Mouse (Mus musculus): Measurements from ENCODE around the gene Sh3bp5l. TPM values are rescaled to one million over a fixed set of nuclear protein-coding genes. Genes with fewer than 3 reads are reported as not detected.
"Not testable (repeated sequence)": the region's sequence is repeated elsewhere in the genome, so short reads cannot be mapped to it uniquely, and the experiment has no call there.

Sh3bp5l gene
- polyA plus RNA-seq, 1 experiment from 2014 or later = 49.1 TPM

DNA sequence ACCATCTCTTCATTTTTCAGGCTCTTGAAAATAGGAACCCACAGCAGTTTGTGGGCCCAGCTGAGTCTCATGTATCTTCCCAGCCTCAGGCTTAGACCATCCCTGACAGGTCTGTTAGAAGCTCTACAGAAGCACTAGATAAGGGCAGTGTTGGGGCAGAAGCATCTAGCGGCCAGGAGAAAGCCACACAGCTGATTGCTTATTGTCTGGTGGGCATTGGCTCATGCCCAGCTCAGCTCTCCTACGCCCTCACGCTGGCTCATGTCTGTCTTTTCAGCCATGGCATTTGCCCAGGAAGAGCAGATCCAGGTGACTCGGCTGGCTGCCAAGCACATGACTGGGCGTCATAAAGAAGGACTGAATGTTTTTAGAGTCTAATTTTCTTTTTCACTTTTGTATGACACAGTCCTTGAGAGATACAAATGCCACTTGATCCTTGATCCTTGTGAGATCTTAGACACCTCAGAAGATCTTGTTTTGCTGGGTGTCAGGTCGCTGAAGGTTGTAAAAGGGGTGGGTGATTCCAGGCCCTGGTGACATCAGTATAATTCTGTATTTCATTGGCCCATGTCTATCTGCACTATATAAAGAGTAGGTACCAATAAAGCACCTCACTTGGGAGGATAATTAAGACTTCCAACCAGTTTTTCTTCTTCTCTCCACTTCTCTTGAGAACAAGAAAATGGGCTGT, 27.5 kb downstream of the Sh3bp5l start:
- Histone ChIP-seq H3K4me2 (replicated peaks) (no peak overlapping the region), H3K9ac (no peak overlapping the region), H3K4me1 (no peaks in the 10 kb centered on the region), H3K27ac (no peak overlapping the region), H3K4me3 (no peak overlapping the region), H3K9me3 (replicated peaks) (no peaks in the 10 kb centered on the region), H3K36me3 (no peaks in the 10 kb centered on the region), H3K27me3 (no peaks in the 10 kb centered on the region)
- ATAC-seq (ENCODE audit: low FRiP score) = no peak
- WGBS = 88% methylated on average over 6 of the region's 6 CpGs

- not testable (repeated sequence) for H3K4me1 ChIP-seq; H3K36me3 ChIP-seq; ATAC-seq (ENCODE audit: low FRiP score); H3K9ac ChIP-seq; H3K4me2 ChIP-seq (replicated peaks); H3K9me3 ChIP-seq (replicated peaks); H3K4me3 ChIP-seq; H3K27me3 ChIP-seq; H3K27ac ChIP-seq
- WGBS = no CpG with 5 or more reads among the region's 6 CpGs
Measured at GRCm38 (mm10) chr11:58362562-58362961, 32.0 kb downstream of the Sh3bp5l start.

- ATAC-seq (ENCODE audit: low FRiP score) = no peak
- 67% methylated on average over 3 of the region's 3 CpGs for WGBS
- Histone ChIP-seq H3K9ac (no peak overlapping the region), H3K9me3 (replicated peaks) (no peaks in the 10 kb centered on the region), H3K4me2 (replicated peaks) (no peak overlapping the region), H3K4me1 (no peaks in the 10 kb centered on the region), H3K36me3 (no peaks in the 10 kb centered on the region), H3K4me3 (no peak overlapping the region), H3K27ac (no peak overlapping the region), H3K27me3 (no peaks in the 10 kb centered on the region)
Measured at GRCm38 (mm10) chr11:58364454-58364853, 33.9 kb downstream of the Sh3bp5l start.

- not testable (repeated sequence) for H3K4me2 ChIP-seq (replicated peaks); H3K27ac ChIP-seq; ATAC-seq (ENCODE audit: low FRiP score); H3K4me3 ChIP-seq; H3K27me3 ChIP-seq; H3K9ac ChIP-seq; H3K36me3 ChIP-seq; H3K4me1 ChIP-seq; H3K9me3 ChIP-seq (replicated peaks)
- WGBS = no CpG with 5 or more reads among the region's 6 CpGs
Measured at GRCm38 (mm10) chr11:58366191-58366590, 35.7 kb downstream of the Sh3bp5l start.

DNA sequence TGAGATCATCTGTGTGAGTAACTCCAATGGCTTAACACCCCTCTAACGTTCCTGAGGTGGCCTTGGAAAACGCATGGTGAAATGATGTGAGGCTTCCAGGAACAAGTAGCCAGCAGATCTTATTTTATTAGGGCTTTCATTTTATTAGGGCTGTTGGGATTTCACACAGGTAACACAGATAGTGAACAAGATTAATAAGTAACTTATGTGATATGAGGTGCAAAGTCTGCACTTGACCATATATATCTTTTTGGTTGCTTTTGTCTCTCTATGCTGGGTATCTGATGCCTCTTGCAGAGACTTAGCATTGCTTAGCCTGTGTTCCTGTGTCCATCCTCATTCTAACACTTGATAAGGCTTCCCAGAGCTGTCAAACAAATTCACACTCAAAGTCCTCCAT, 46.7 kb downstream of the Sh3bp5l start:
- Histone ChIP-seq H3K4me2 (replicated peaks) (no peak overlapping the region), H3K9me3 (replicated peaks) (no peaks in the 10 kb centered on the region), H3K9ac (no peak overlapping the region), H3K27ac (no peak overlapping the region), H3K27me3 (no peaks in the 10 kb centered on the region), H3K4me1 (no peaks in the 10 kb centered on the region), H3K36me3 (no peaks in the 10 kb centered on the region), H3K4me3 (no peak overlapping the region)
- WGBS = 84% methylated on average over 2 of the region's 2 CpGs
- ATAC-seq (ENCODE audit: low FRiP score) = no peak

DNA sequence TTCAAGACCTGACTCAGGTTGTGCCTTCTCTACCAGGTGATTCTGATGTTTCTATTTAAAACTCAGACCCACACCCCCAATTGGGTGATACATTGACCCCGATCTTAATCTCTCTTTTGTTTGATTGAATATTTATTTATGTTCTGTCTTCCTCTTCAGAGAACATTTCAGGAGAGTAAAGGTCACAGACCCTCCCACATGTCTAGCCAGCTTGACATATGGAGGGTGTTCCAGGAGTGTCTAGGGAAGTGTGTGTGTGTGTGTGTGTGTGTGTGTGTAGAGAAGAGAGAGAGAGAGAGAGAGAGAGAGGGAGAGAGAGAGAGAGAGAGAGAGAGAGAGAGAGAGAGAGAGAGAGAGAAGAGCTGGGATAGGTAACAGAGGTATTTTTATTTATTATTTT, 47.2 kb downstream of the Sh3bp5l start:
- H3K4me2 ChIP-seq (replicated peaks) = no peak overlapping the region
- no peak overlapping the region for H3K4me3 ChIP-seq
- no peak overlapping the region for H3K27ac ChIP-seq
- no peaks in the 10 kb centered on the region for H3K9me3 ChIP-seq (replicated peaks)
- WGBS = 91% methylated on average over 1 of the region's 1 CpGs
- H3K27me3 ChIP-seq = no peaks in the 10 kb centered on the region
- ATAC-seq (ENCODE audit: low FRiP score) = no peak
- no peaks in the 10 kb centered on the region for H3K4me1 ChIP-seq
- H3K9ac ChIP-seq = no peak overlapping the region
- H3K36me3 ChIP-seq = no peaks in the 10 kb centered on the region

DNA sequence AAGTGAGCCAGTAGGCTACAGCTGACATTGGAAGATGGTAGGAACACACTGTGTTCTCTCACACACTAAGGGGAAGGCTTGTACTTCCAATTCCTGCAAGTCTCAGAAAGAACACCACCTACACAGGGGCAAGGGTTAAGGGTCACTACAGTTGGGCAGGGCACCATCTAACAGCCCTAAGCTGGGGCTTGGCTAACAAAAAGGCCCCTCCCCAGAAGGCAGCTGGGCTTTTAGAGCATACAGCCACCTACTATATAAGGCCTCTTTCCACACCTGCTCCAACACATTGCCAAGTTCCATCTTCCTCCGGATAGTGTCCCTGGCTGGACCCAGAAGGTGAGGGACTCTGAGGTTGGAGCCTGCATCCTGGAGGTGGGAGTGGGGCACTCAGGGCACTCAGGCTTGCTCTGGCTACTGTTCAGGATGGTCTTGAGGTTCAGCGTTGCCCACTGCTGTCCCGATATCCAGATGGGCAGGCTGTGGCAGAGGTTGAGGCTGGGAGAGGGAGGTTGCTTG, 48.3 kb downstream of the Sh3bp5l start, which contains the start of gene Lypd8:
TSS of gene Lypd8 (plus strand) at position 281 of the 516 bp plus-strand sequence.
- 91% methylated on average over 3 of the region's 3 CpGs for WGBS
- H3K4me2 ChIP-seq (replicated peaks) = no peak within 1 kb of the TSS
- no peak for ATAC-seq (ENCODE audit: low FRiP score)
- no peaks in the 10 kb centered on the region for H3K36me3 ChIP-seq
- no peaks in the 10 kb centered on the region for H3K4me1 ChIP-seq
- no peaks in the 10 kb centered on the region for H3K9me3 ChIP-seq (replicated peaks)
- no peaks in the 10 kb centered on the region for H3K27me3 ChIP-seq
- H3K9ac ChIP-seq = no peak within 1 kb of the TSS
- H3K27ac ChIP-seq = no peak within 1 kb of the TSS
- no peak within 1 kb of the TSS for H3K4me3 ChIP-seq

GRCm38 (mm10) chr11:58379516-58379915, 49.0 kb downstream of the Sh3bp5l start:
- no peak overlapping the region for H3K27ac ChIP-seq
- H3K9me3 ChIP-seq (replicated peaks) = no peaks in the 10 kb centered on the region
- H3K4me3 ChIP-seq = no peak overlapping the region
- H3K27me3 ChIP-seq = no peaks in the 10 kb centered on the region
- no peak for ATAC-seq (ENCODE audit: low FRiP score)
- no peaks in the 10 kb centered on the region for H3K36me3 ChIP-seq
- H3K4me2 ChIP-seq (replicated peaks) = no peak overlapping the region
- H3K4me1 ChIP-seq = no peaks in the 10 kb centered on the region
- H3K9ac ChIP-seq = no peak overlapping the region
- 82% methylated on average over 1 of the region's 1 CpGs for WGBS

DNA sequence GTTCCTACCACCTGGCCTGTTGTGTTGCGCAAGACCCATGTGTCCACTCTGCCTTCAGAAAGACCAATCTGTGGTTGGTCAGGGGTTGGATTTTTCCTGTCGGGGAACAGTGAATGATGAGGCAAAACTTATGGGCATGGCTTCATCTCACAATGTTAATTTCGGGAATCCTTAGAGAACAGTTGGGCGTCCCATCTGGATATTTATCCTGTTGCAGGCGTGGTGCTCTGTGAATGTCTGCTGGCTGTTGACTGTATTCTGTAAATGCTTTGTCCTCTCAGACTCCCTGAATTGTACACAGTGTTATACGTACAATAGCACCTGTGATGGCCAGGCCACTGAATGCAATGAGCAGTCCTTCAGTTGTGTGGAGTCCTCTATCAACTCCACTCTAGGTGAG, 51.9 kb downstream of the Sh3bp5l start:
- H3K4me3 ChIP-seq = no peak overlapping the region
- no peaks in the 10 kb centered on the region for H3K4me1 ChIP-seq
- H3K27ac ChIP-seq = no peak overlapping the region
- no peaks in the 10 kb centered on the region for H3K36me3 ChIP-seq
- no peaks in the 10 kb centered on the region for H3K9me3 ChIP-seq (replicated peaks)
- no peak overlapping the region for H3K4me2 ChIP-seq (replicated peaks)
- H3K9ac ChIP-seq = no peak overlapping the region
- no peaks in the 10 kb centered on the region for H3K27me3 ChIP-seq
- ATAC-seq (ENCODE audit: low FRiP score) = no peak
- 93% methylated on average over 6 of the region's 6 CpGs for WGBS

Other genes starting within 250 kb of the Sh3bp5l start
- 0.14 TPM in 1 of 2 replicates, not detected in the other for gene Gm12248, start 237.6 kb upstream of the Sh3bp5l start, polyA plus RNA-seq (2016; fragmentation: Nextera tagmentation; extraction: Ambion mirVana)
- gene Cnot8, start 226.6 kb upstream of the Sh3bp5l start, polyA plus RNA-seq (2016; fragmentation: Nextera tagmentation; extraction: Ambion mirVana) = 105 and 109 TPM in 2 replicates
- gene Gemin5, start 162.2 kb upstream of the Sh3bp5l start, polyA plus RNA-seq (2016; fragmentation: Nextera tagmentation; extraction: Ambion mirVana) = 22.5 and 24.2 TPM in 2 replicates
- 98.3 and 102 TPM in 2 replicates for gene Mrpl22, start 159.1 kb upstream of the Sh3bp5l start, polyA plus RNA-seq (2016; fragmentation: Nextera tagmentation; extraction: Ambion mirVana)
- 1.9 and 2.0 TPM in 2 replicates for gene Igtp, start 131.2 kb upstream of the Sh3bp5l start, polyA plus RNA-seq (2016; fragmentation: Nextera tagmentation; extraction: Ambion mirVana)
- 0.87 and 0.96 TPM in 2 replicates for gene Irgm2, start 131.1 kb upstream of the Sh3bp5l start, polyA plus RNA-seq (2016; fragmentation: Nextera tagmentation; extraction: Ambion mirVana)
- 0.17 TPM in 1 of 2 replicates, not detected in the other for gene 4930438A08Rik, start 55.9 kb upstream of the Sh3bp5l start, polyA plus RNA-seq (2016; fragmentation: Nextera tagmentation; extraction: Ambion mirVana)
- gene Zfp692, start 23.7 kb upstream of the Sh3bp5l start, polyA plus RNA-seq (2016; fragmentation: Nextera tagmentation; extraction: Ambion mirVana) = 24.1 and 24.5 TPM in 2 replicates
- gene Zfp672, start 385 bp upstream of the Sh3bp5l start, polyA plus RNA-seq (2016; fragmentation: Nextera tagmentation; extraction: Ambion mirVana) = 34.1 and 39.4 TPM in 2 replicates
- not detected in 2 replicates for gene Lypd8, start 48.3 kb downstream of the Sh3bp5l start, polyA plus RNA-seq (2016; fragmentation: Nextera tagmentation; extraction: Ambion mirVana)
- not detected in 2 replicates for gene 1810065E05Rik, start 90.4 kb downstream of the Sh3bp5l start, polyA plus RNA-seq (2016; fragmentation: Nextera tagmentation; extraction: Ambion mirVana)
- not detected in 2 replicates for gene Gm12253, start 101.8 kb downstream of the Sh3bp5l start, polyA plus RNA-seq (2016; fragmentation: Nextera tagmentation; extraction: Ambion mirVana)
- gene Lypd9, start 122.2 kb downstream of the Sh3bp5l start, polyA plus RNA-seq (2016; fragmentation: Nextera tagmentation; extraction: Ambion mirVana) = not detected in 2 replicates
- not detected in 2 replicates for gene Olfr30, start 131.5 kb downstream of the Sh3bp5l start, polyA plus RNA-seq (2016; fragmentation: Nextera tagmentation; extraction: Ambion mirVana)
- not detected in 2 replicates for gene Olfr332, start 161.8 kb downstream of the Sh3bp5l start, polyA plus RNA-seq (2016; fragmentation: Nextera tagmentation; extraction: Ambion mirVana)
- not detected in 2 replicates for gene Olfr331, start 171.8 kb downstream of the Sh3bp5l start, polyA plus RNA-seq (2016; fragmentation: Nextera tagmentation; extraction: Ambion mirVana)
- not detected in 2 replicates for gene Olfr330, start 204.1 kb downstream of the Sh3bp5l start, polyA plus RNA-seq (2016; fragmentation: Nextera tagmentation; extraction: Ambion mirVana)
- not detected in 2 replicates for gene Olfr329-ps, start 215.7 kb downstream of the Sh3bp5l start, polyA plus RNA-seq (2016; fragmentation: Nextera tagmentation; extraction: Ambion mirVana)
- gene Olfr328, start 224.9 kb downstream of the Sh3bp5l start, polyA plus RNA-seq (2016; fragmentation: Nextera tagmentation; extraction: Ambion mirVana) = not detected in 2 replicates
- not detected in 2 replicates for gene Olfr224, start 239.8 kb downstream of the Sh3bp5l start, polyA plus RNA-seq (2016; fragmentation: Nextera tagmentation; extraction: Ambion mirVana)
- not detected in 2 replicates for gene Olfr325, start 247.0 kb downstream of the Sh3bp5l start, polyA plus RNA-seq (2016; fragmentation: Nextera tagmentation; extraction: Ambion mirVana)

All from hindbrain, embryonic 12.5 days (tissue).